Comparison of ENCODE assay signal across 8 mouse cellular contexts in the genomic region with DNA sequence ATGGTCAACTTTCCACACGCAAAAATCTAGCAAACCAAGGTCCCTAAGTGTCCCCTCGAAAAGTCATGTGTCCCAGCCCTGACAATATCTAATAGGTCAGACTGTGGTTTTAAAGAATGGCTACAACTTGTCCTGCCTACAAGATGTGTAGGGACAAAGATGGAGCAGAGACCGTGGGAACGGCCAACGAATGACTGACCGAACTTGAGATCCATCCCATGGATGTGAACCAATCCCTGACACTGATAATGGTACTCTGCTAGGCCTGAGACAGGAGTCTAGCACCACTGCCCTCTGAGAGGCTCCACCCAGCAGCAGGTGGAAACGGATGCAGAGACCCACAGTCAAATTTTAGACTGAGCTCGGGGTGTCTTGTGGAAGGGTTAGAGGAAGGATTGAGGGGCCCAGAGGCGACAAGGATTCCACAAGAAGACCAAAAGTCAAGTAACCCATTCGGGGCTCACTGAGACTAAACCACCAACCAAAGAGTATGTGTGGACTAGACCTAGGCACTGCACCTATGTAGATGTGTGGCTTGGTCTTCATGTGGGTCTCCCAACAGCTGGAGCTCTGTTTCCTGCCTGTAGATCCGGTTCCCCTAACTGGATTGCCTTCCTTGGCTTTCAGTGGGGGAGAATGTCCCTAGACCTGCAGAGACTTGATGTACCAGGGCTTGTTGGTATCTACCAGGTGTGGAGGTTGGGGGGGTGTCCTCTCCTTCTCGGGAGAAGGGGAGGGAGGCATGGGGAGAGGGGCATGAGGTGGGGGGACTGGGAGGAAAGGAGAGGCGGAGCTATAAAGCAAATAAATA. TPM values are rescaled to one million over a fixed set of nuclear protein-coding genes. Genes with fewer than 3 reads are reported as not detected.
DNase-seq lines count a peak whose midpoint lies in the region; ATAC-seq lines count a peak whose summit lies in the region.

No protein-coding gene starts in this region.

- H3K27me3 ChIP-seq in lung, embryonic 15.5 days: no peaks in the 10 kb centered on the region
- H3K27me3 ChIP-seq in embryonic facial prominence, embryonic 13.5 days: no peaks in the 10 kb centered on the region
- no peaks in the 10 kb centered on the region for H3K27me3 ChIP-seq in intestine, embryonic 16.5 days (replicated peaks; ENCODE audit: control insufficient read depth, insufficient read depth, low read length)
- no peaks in the 10 kb centered on the region for H3K27me3 ChIP-seq in neural tube, embryonic 14.5 days (ENCODE audit: control insufficient read depth, insufficient read depth, low read length)

- no peak for ATAC-seq in lung, embryonic 15.5 days (ENCODE audit: borderline replicate concordance, extremely low read depth, low FRiP score, low TSS enrichment)
- no peak for ATAC-seq in embryonic facial prominence, embryonic 13.5 days (ENCODE audit: insufficient number of reproducible peaks, insufficient read depth, low FRiP score, low TSS enrichment, low read depth)
- no peak for ATAC-seq in intestine, embryonic 16.5 days
- no peak for ATAC-seq in neural tube, embryonic 14.5 days (ENCODE audit: low read depth)

- no peaks in the 10 kb centered on the region for H3K9me3 ChIP-seq in lung, embryonic 15.5 days
- H3K9me3 ChIP-seq in embryonic facial prominence, embryonic 13.5 days: no peaks in the 10 kb centered on the region
- no peaks in the 10 kb centered on the region for H3K9me3 ChIP-seq in intestine, embryonic 16.5 days (ENCODE audit: control insufficient read depth, low read length)
- H3K9me3 ChIP-seq in neural tube, embryonic 14.5 days (ENCODE audit: control insufficient read depth, low read length): no peaks in the 10 kb centered on the region

- peak overlapping the region; percentile 53 for H3K9ac ChIP-seq in lung, embryonic 15.5 days
- H3K9ac ChIP-seq in embryonic facial prominence, embryonic 13.5 days: peak overlapping the region; percentile 74
- H3K9ac ChIP-seq in intestine, embryonic 16.5 days (ENCODE audit: low read depth, low read length): peak overlapping the region; percentile 75; the same call in 1 of the 2 replicates
- peak overlapping the region; percentile 42; the same call in 1 of the 2 replicates for H3K9ac ChIP-seq in neural tube, embryonic 14.5 days (replicated peaks; ENCODE audit: low read depth, low read length)

- H3K4me3 ChIP-seq in lung, embryonic 15.5 days: peak overlapping the region; percentile 53
- peak overlapping the region; percentile 69 for H3K4me3 ChIP-seq in embryonic facial prominence, embryonic 13.5 days
- peak overlapping the region; percentile 50 for H3K4me3 ChIP-seq in intestine, embryonic 16.5 days (ENCODE audit: low read length)
- H3K4me3 ChIP-seq in neural tube, embryonic 14.5 days (ENCODE audit: low read depth, low read length): peak overlapping the region; percentile 46

- H3K4me1 ChIP-seq in lung, embryonic 15.5 days: peaks cover 29% of the 10 kb centered on the region
- peaks cover 21% of the 10 kb centered on the region for H3K4me1 ChIP-seq in embryonic facial prominence, embryonic 13.5 days
- peaks cover 18% of the 10 kb centered on the region for H3K4me1 ChIP-seq in intestine, embryonic 16.5 days (ENCODE audit: control insufficient read depth, insufficient read depth, low read length)
- H3K4me1 ChIP-seq in neural tube, embryonic 14.5 days (ENCODE audit: control insufficient read depth, insufficient read depth, low read length): peaks cover 7% of the 10 kb centered on the region

- no peak for DNase-seq in lung, postnatal 36 days
- DNase-seq in yolk sac, embryonic 10.5 days (ENCODE audit: low spot score): no peak
- DNase-seq in frontal cortex, postnatal 10 days (ENCODE audit: low spot score in 2 of 2): no peak
- no peak for DNase-seq in spleen, postnatal 14 days (ENCODE audit: low spot score in 2 of 2)

- 49% methylated on average over 13 of the region's 13 CpGs for WGBS in lung, embryonic 15.5 days
- 54% methylated on average over 13 of the region's 13 CpGs for WGBS in embryonic facial prominence, embryonic 13.5 days
- 59% methylated on average over 13 of the region's 13 CpGs for WGBS in intestine, embryonic 16.5 days
- 66% methylated on average over 13 of the region's 13 CpGs for WGBS in neural tube, embryonic 14.5 days

- H3K36me3 ChIP-seq in lung, embryonic 15.5 days: no peaks in the 10 kb centered on the region
- H3K36me3 ChIP-seq in embryonic facial prominence, embryonic 13.5 days: no peaks in the 10 kb centered on the region
- no peaks in the 10 kb centered on the region for H3K36me3 ChIP-seq in intestine, embryonic 16.5 days (ENCODE audit: control insufficient read depth, insufficient read depth, low read length)
- no peaks in the 10 kb centered on the region for H3K36me3 ChIP-seq in neural tube, embryonic 14.5 days (ENCODE audit: control insufficient read depth, insufficient read depth, low read length)

- peak overlapping the region; percentile 84 for H3K4me2 ChIP-seq in lung, embryonic 15.5 days
- H3K4me2 ChIP-seq in embryonic facial prominence, embryonic 13.5 days: peak overlapping the region; percentile 82
- peak overlapping the region; percentile 76 for H3K4me2 ChIP-seq in intestine, embryonic 16.5 days (ENCODE audit: low read depth, low read length)
- H3K4me2 ChIP-seq in neural tube, embryonic 14.5 days (ENCODE audit: low read depth, low read length): peak overlapping the region; percentile 43

- H3K27ac ChIP-seq in lung, embryonic 15.5 days: peak overlapping the region; percentile 74
- H3K27ac ChIP-seq in embryonic facial prominence, embryonic 13.5 days: peak overlapping the region; percentile 89; the same call in 1 of the 2 replicates
- peak overlapping the region; percentile 88 for H3K27ac ChIP-seq in intestine, embryonic 16.5 days (ENCODE audit: low read length)
- peak overlapping the region; percentile 73 for H3K27ac ChIP-seq in neural tube, embryonic 14.5 days (ENCODE audit: low read depth, low read length)

RNA-seq across cellular contexts. Expression of gene Ubc, which starts 17.2 kb away (rescaled TPM):
- polyA plus RNA-seq in lung, embryonic 15.5 days (2015; fragmentation: Nextera tagmentation; extraction: Ambion mirVana): 1,173 and 1,218 TPM in 2 replicates
- polyA plus RNA-seq in embryonic facial prominence, embryonic 13.5 days (2015; fragmentation: Nextera tagmentation; extraction: Ambion mirVana): 979 and 1,012 TPM in 2 replicates
- polyA plus RNA-seq in intestine, embryonic 16.5 days (2015; fragmentation: Nextera tagmentation; extraction: Ambion mirVana): 897 and 920 TPM in 2 replicates
- 1,368 and 1,388 TPM in 2 replicates for polyA plus RNA-seq in neural tube, embryonic 14.5 days (2014; fragmentation: Nextera tagmentation; extraction: Ambion mirVana)

RNA-seq across cellular contexts. Expression of gene Gm10382, which starts 18.1 kb away (rescaled TPM):
- polyA plus RNA-seq in lung, embryonic 15.5 days (2015; fragmentation: Nextera tagmentation; extraction: Ambion mirVana): 0.56 and 0.73 TPM in 2 replicates
- 0.29 and 0.34 TPM in 2 replicates for polyA plus RNA-seq in embryonic facial prominence, embryonic 13.5 days (2015; fragmentation: Nextera tagmentation; extraction: Ambion mirVana)
- polyA plus RNA-seq in intestine, embryonic 16.5 days (2015; fragmentation: Nextera tagmentation; extraction: Ambion mirVana): 0.18 and 0.24 TPM in 2 replicates
- 0.28 and 0.50 TPM in 2 replicates for polyA plus RNA-seq in neural tube, embryonic 14.5 days (2014; fragmentation: Nextera tagmentation; extraction: Ambion mirVana)

RNA-seq across cellular contexts. Expression of gene Dhx37, which starts 26.7 kb away (rescaled TPM):
- polyA plus RNA-seq in lung, embryonic 15.5 days (2015; fragmentation: Nextera tagmentation; extraction: Ambion mirVana): 9.9 and 11.7 TPM in 2 replicates
- 13.9 and 14.7 TPM in 2 replicates for polyA plus RNA-seq in embryonic facial prominence, embryonic 13.5 days (2015; fragmentation: Nextera tagmentation; extraction: Ambion mirVana)
- 8.3 and 10.2 TPM in 2 replicates for polyA plus RNA-seq in intestine, embryonic 16.5 days (2015; fragmentation: Nextera tagmentation; extraction: Ambion mirVana)
- polyA plus RNA-seq in neural tube, embryonic 14.5 days (2014; fragmentation: Nextera tagmentation; extraction: Ambion mirVana): 8.5 and 8.6 TPM in 2 replicates

RNA-seq across cellular contexts. Expression of gene Bri3bp, which starts 34.1 kb away (rescaled TPM):
- 35.6 and 39.2 TPM in 2 replicates for polyA plus RNA-seq in lung, embryonic 15.5 days (2015; fragmentation: Nextera tagmentation; extraction: Ambion mirVana)
- 33.5 and 36.1 TPM in 2 replicates for polyA plus RNA-seq in embryonic facial prominence, embryonic 13.5 days (2015; fragmentation: Nextera tagmentation; extraction: Ambion mirVana)
- polyA plus RNA-seq in intestine, embryonic 16.5 days (2015; fragmentation: Nextera tagmentation; extraction: Ambion mirVana): 58.2 and 58.3 TPM in 2 replicates
- polyA plus RNA-seq in neural tube, embryonic 14.5 days (2014; fragmentation: Nextera tagmentation; extraction: Ambion mirVana): 34.5 and 40.5 TPM in 2 replicates
